Mouse (Mus musculus): ENCODE data around the gene Arhgap10.

DNA sequence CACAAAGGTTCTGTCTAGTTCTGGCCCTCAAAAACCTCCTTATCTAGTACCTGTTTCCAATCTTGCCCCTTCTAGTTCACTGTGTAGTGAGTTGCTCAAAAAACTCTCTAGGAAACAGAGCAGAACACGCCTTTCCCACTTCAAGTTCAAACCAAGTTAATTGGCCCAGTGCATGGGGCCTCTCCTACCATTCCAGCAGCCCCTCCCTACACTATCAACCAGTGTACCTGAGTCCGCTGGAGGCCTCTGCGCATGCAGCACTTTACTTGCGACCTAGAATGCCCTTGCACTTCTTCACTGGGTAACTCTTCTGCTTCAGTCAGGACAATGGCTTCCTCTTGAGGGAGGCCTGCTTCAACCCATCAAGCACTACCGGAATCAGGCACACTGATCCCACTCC, 266.6 kb downstream of the Arhgap10 start:
- TF ChIP-seq CTCF (IDR thresholded peaks at IDR 0.05), result no peak
- no peak for TF ChIP-seq POLR2A (IDR thresholded peaks at IDR 0.05; ENCODE audit: insufficient read depth, low read depth, low read length)
- TF ChIP-seq EP300 (IDR thresholded peaks at IDR 0.05; ENCODE audit: insufficient read depth, low read depth, low read length), result no peak
